ENCODE assay signal across 18 mouse cellular contexts in genomic region chr16:25736912-25737311, GRCm38 (mm10). TPM values are rescaled to one million over a fixed set of nuclear protein-coding genes. Genes with fewer than 3 reads are reported as not detected.
DNase-seq lines count a peak whose midpoint lies in the region; ATAC-seq lines count a peak whose summit lies in the region.
"Had no signal": no experiment of that assay in that cellular context is flagged by ENCODE, and none has a peak within 500 bp of the region (broad histone marks: within the 10 kb centered on the region; RNA-seq: fewer than 3 reads in every experiment).

No protein-coding gene starts in this region.

- ATAC-seq in forebrain, embryonic 14.5 days = peak; percentile 43
- ATAC-seq in hindbrain, embryonic 12.5 days (ENCODE audit: low FRiP score) = no peak
- ATAC-seq: intestine, embryonic 15.5 days had no signal

- WGBS in forebrain, embryonic 14.5 days = 63% methylated on average over 3 of the region's 3 CpGs
- 84% methylated on average over 3 of the region's 3 CpGs for WGBS in hindbrain, embryonic 12.5 days

- no peak overlapping the region for H3K27ac ChIP-seq in forebrain, embryonic 14.5 days (ENCODE audit: low read depth, low read length)
- H3K27ac ChIP-seq in hindbrain, embryonic 12.5 days = no peak overlapping the region
- H3K27ac ChIP-seq: embryonic facial prominence, embryonic 10.5 days; gastrocnemius, adult 2 months; heart, embryonic 13.5 days; intestine, embryonic 15.5 days had no signal

- no peaks in the 10 kb centered on the region for H3K27me3 ChIP-seq in forebrain, embryonic 14.5 days (replicated peaks; ENCODE audit: control insufficient read depth, insufficient read depth, low read length)
- H3K27me3 ChIP-seq in hindbrain, embryonic 12.5 days = no peaks in the 10 kb centered on the region
- H3K27me3 ChIP-seq: heart, embryonic 13.5 days; intestine, embryonic 15.5 days had no signal

- peak; percentile 36 to 53 for DNase-seq in right cerebral cortex, postnatal 10 days (ENCODE audit: low spot score in 2 of 2)
- DNase-seq in right cerebral cortex, postnatal 14 days = no peak
- DNase-seq in brain, adult 2 months (ENCODE audit: low read depth, low spot score) = peak; percentile 2
- peak; percentile 30 for DNase-seq in forebrain, embryonic 14.5 days (ENCODE audit: low spot score)
- no peak for DNase-seq in adrenal gland, postnatal 14 days
- no peak for DNase-seq in frontal cortex, postnatal 36 days (ENCODE audit: low spot score in 2 of 2)
- DNase-seq: adrenal gland, adult 8-10 months; cerebellum, adult 18-20 months; gastrocnemius, adult 2 months; gastrocnemius, postnatal 25 days; heart, postnatal 36 days; kidney, adult 18-20 months had no signal

- H3K9me3 ChIP-seq in forebrain, embryonic 14.5 days (replicated peaks; ENCODE audit: control insufficient read depth, low read length) = no peaks in the 10 kb centered on the region
- H3K9me3 ChIP-seq in hindbrain, embryonic 12.5 days (replicated peaks) = no peaks in the 10 kb centered on the region
- H3K9me3 ChIP-seq: embryonic facial prominence, embryonic 10.5 days; heart, embryonic 13.5 days; intestine, embryonic 15.5 days had no signal

- no peaks in the 10 kb centered on the region for H3K36me3 ChIP-seq in forebrain, embryonic 14.5 days (ENCODE audit: control insufficient read depth, insufficient read depth, low read length)
- no peaks in the 10 kb centered on the region for H3K36me3 ChIP-seq in hindbrain, embryonic 12.5 days
- H3K36me3 ChIP-seq: embryonic facial prominence, embryonic 10.5 days; G1E; heart, embryonic 13.5 days; intestine, embryonic 15.5 days had no signal

- no peak overlapping the region for H3K9ac ChIP-seq in forebrain, embryonic 14.5 days (ENCODE audit: low read length)
- no peak overlapping the region for H3K9ac ChIP-seq in hindbrain, embryonic 12.5 days
- H3K9ac ChIP-seq: heart, embryonic 13.5 days; intestine, embryonic 15.5 days had no signal

- no peak overlapping the region for H3K4me3 ChIP-seq in forebrain, embryonic 14.5 days (ENCODE audit: low read depth, low read length)
- no peak overlapping the region for H3K4me3 ChIP-seq in hindbrain, embryonic 12.5 days
- H3K4me3 ChIP-seq: embryonic facial prominence, embryonic 10.5 days; gastrocnemius, adult 2 months; heart, embryonic 13.5 days; intestine, embryonic 15.5 days had no signal

- H3K4me1 ChIP-seq in forebrain, embryonic 14.5 days (ENCODE audit: control insufficient read depth, insufficient read depth, low read length) = 0 out of 2 replicates have a peak, but pooled peaks cover 4% of the 10 kb centered on the region
- no peaks in the 10 kb centered on the region for H3K4me1 ChIP-seq in hindbrain, embryonic 12.5 days
- H3K4me1 ChIP-seq: heart, embryonic 13.5 days; intestine, embryonic 15.5 days had no signal

- H3K4me2 ChIP-seq in forebrain, embryonic 14.5 days (ENCODE audit: low read length) = no peak overlapping the region
- H3K4me2 ChIP-seq in hindbrain, embryonic 12.5 days (replicated peaks) = no peak overlapping the region
- H3K4me2 ChIP-seq: heart, embryonic 13.5 days; intestine, embryonic 15.5 days had no signal

RNA-seq across cellular contexts. Expression of gene Trp63, which starts 53.3 kb away (rescaled TPM):
- 0.04 and 0.11 TPM in 2 replicates for polyA plus RNA-seq in forebrain, embryonic 14.5 days (2014; fragmentation: Nextera tagmentation; extraction: Ambion mirVana)
- total RNA-seq in adrenal gland, postnatal 14 days (2021) = 0.11 and 0.15 TPM in 2 replicates
- 3.1 and 4.2 TPM in 2 replicates for polyA plus RNA-seq in hindbrain, embryonic 12.5 days (2016; fragmentation: Nextera tagmentation; extraction: Ambion mirVana)
- total RNA-seq: granulocyte monocyte progenitor cell, adult 5-6 weeks had no signal
- polyA plus RNA-seq: G1E had no signal

Comparison
In these comparisons a context has a peak if more than half of its experiments do, and no peak if none do; other contexts are left out.
1. DNase-seq: peak in right cerebral cortex, postnatal 10 days (2 of 2), brain, adult 2 months (single experiment) and forebrain, embryonic 14.5 days (single experiment); none in right cerebral cortex, postnatal 14 days (single experiment), adrenal gland, postnatal 14 days (single experiment) and frontal cortex, postnatal 36 days (0 of 2).